Mouse (Mus musculus) frontal cortex, postnatal 10 days (tissue): ENCODE measurements around the gene Rps11.

Experiments
- DNase-seq, 2 experiments: peaks; one replicate each; pipeline ENCODE4 v3.0.0; 2022; ENCODE audit warnings: low spot score in 2 of 2, mixed read lengths in 1 of 2

Gene Rps11

DNA sequence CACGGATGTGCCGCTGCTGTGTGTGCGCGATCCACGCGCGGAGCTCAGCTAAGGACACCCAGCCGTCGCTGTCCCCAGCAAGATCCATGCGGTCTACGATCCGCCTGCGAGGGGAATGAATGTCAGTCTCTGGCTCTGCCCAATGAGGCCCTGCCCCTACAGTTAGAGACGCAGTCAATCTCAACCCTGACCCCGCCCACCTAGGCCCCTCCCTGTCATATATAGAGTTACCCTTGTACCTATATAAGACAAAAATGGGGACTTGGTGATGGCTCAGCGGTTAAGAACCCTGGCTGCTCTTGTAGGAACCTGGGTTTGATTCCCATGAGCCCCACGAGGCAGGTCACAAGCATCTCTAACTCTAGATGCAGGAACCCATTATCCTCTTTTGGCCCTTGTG is 35.6 kb downstream of the Rps11 start:
- no peak for DNase-seq

DNA sequence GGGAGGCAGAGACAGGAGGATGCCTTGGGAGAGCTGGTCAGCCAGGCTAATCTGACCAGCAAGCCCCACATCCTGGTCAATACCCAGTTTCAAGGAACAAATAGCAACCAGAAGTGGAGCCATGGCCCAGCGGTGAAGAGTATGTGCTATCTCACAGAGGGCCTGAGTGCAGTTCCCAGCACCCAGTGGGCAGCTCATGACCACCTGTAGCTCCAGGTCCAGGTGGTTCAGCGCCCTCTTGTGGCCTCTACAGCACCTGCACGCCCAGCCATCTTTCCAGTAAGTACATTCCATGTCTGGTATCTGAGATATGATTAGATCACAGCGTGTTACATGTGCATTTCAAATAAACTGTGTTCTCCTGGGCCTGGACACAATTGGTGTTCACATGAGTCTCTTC is 38.2 kb downstream of the Rps11 start:
- no peak for DNase-seq

DNA sequence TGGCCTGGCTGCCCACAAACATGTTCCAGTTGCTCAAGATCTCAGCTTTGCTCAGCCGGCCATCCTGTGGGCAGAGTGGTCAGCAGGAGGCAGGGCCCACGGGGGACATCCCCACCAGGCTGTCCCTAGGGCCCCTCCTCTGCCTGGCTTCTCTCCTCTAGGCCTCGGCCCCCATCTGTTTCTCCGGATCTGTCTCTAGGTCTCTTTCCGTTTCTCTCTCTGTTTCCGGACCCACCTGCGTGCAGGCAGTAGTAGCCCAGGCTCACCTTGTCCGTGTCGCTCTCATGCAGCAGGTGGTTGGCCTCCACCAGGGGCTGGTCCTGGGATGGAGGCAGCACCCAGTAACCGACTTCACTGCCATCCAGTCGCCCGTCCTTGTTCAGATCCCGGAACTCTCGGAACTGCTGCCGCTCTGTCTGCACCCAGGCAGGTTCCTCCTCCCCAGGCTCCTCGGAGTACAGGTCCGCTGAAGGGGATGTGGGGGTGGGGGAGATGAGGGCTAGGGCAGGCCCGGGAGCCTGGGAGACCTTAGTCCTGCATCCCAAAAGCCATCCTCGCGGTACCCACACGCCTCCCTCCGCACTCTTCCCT is 40.8 kb downstream of the Rps11 start:
- no peak for DNase-seq

DNA sequence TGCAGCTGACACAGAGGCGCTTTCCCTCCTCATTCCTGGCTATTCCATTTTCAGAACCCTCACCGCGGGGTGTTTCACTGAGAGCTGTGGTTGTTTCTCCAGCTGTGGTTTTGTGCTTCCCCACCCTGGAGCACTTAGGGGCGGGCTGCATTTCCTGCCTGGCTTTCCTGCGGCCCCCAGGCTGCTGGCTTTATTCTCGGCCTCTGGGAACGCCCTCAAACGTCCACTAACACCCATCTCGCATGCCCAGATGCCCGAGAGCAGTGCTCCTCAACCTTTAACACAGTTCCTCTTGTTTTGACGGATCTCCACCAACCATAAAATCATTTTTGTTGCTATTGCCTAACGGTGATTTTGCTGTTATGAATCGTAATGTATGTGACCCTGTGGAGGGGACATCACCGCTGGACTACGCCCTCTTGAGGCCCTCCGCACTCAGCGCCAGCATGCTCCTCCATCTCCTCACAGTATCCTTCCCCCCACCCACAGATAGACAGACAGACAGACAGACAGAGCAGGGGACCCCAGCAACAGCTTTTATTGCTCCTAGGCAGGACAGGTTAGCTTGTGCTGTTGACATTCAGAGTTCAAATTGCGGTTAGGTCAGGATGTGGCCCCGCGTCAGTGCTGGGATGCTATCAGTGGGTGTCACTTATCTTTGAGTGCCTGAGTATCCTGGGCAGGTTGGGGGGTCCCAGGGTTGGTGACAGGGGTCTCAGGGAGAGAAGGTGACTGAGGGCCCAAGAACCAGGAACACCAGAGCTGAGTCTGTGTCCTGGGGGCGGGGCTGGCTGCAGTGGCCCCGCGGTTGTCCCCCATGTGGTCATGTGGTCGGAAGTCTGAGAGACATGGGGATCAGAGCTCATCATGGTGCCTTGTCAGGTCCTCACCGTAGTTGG is 41.6 kb downstream of the Rps11 start:
- DNase-seq: no peak

DNA sequence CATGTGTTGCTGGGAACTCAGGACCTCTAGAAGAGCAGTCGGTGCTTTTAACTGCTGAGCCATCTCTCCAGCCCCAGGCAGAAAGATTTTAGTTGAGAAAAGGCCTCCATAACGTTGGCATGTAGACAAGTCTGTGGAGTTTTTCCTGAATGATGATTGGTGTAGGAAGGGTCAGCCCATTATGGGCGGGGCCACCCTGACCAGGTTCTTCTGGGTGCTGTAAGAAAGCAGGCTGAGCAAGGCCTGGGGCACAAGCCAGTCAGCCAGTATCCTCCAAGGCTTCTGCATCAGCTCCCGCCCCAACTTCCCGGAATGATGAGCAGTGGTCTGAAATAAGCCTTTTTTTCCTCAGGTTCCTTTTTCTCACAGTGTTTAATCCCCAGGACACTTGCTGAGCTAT is 43.2 kb downstream of the Rps11 start:
- no peak for DNase-seq

DNA sequence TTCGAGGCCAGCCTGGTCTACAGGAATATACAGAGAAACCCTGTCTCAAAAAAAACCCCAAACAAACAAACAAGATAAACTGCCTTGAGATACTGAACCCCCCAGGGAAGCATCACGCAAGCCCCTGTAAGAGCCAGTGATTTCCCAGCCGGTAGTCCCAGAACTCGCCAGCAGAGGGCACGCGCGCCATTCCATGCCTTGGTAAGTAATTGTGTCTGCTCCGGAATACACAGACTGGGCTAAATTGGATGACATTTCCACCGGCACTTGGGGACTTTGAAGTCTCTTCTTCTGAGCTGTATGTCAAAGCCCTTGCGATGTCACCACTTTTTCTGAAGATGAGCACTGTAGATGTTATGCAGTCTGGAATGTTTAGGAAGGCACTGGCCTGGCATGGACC is 44.4 kb downstream of the Rps11 start:
- peak; percentile 74 to 87 for DNase-seq

DNA sequence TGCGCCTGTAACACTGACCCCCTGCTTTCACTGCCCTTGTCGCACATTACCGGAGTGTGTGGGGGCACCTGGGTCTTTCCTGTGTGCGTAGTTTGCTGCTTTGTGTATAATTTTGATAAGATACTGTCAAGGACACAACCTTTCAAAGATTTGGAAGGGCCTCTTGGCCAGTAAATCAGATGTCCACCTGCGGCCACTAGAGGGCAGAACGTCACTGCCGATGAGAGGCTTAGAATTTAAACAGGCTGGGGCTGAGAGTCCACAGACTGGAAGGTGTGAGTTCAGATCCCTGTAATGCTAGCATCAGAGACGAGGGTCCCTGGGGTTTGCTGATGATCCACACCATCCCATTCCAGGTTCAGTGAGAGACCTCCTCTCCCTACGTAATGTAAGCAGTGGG is 45.7 kb downstream of the Rps11 start:
- DNase-seq: peak in 1 of 2 experiments; percentile 60

DNA sequence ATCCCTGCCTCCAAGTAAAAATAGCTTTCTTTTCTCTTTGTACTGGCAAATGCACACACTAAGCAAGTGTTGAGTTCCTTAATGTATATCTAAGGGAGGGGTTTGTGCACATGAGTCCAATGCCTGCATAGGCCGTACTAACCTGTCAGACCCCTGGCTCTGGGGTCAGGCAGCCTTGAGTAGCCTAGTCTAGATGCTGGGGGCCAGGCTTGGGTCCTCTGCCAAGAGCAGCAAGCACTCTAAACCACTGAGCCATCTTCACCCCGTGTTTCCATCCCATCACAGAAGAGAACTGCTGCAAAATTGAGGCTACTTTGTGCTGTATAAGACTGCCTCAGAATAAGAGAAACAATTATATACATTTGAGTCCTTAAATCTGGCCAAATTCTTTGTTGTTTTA is 46.4 kb downstream of the Rps11 start:
- DNase-seq: no peak

DNA sequence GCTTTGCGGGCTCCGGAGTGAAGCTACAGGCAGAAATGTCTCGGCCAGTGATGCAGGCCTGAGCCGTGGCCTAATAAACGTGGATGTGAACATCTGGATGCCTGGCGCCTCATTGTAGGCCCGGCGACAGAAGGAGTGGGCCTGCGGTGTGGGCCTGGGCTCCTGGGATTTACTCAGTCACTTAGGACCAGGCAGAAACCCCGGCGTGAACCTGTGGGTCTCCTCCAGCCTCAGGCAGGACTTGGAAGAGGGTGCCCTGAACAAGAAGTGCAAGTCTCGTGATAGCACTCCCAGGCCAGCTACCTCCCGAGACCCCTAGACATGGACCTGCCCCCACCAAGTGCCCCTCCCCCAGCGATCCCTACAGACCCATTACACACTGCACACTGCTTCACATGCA is 46.9 kb downstream of the Rps11 start:
- DNase-seq: no peak

DNA sequence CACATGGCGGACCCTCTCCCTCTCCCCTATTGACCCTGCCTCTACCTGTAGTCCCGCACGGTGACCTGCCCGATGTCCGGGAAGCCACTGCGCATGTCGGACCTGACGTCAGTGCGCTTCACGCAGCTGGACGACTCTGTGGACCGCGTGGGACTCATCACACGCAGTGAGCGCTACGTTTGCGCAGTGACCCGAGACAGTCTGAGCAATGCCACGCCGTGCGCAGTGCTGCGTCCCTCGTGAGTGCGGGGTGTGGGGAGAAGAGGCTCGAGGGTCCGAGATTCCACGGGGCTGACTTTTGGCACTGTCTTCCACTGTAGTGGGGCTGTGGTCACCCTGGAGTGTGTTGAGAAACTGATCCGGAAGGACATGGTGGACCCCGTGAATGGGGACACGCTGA is 47.7 kb downstream of the Rps11 start:
- DNase-seq: no peak

DNA sequence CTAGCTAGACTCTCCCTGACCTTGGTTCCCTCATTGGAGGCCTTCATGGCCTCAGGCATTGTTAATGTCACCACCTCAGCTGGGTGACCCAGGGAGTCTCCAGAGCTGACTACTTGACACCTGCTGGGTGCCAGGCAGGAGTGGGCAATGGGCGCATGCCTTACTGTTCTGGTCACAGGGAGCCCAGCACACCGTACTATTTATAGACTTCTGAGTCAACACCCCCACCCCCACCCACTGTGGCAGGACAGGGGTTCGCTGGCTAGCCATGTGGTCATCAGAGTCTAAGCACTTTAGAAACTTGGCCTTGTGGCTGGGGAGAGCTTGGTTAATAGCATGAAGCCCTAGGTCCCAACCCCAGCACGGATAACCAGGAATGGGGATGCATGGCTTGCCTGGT is 48.8 kb downstream of the Rps11 start:
- no peak for DNase-seq

DNA sequence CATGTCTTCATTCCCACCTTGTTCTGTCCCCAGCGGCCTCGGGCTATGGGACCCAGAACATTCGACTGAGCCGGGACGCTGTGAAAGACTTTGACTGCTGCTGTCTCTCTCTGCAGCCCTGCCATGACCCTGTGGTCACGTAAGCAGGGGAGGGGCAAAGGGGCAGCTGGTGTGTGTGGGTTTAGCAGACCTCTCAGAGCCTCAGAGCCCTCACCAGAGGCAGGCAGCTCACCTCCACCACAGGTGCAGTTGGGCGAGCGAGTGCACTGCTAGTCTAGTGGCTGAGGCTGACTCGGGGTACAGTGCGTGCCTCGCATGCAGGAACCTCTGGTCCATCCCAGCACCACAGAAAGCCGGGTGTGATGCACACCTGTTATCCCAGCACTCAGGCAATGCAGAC is 50.3 kb downstream of the Rps11 start:
- no peak for DNase-seq

DNA sequence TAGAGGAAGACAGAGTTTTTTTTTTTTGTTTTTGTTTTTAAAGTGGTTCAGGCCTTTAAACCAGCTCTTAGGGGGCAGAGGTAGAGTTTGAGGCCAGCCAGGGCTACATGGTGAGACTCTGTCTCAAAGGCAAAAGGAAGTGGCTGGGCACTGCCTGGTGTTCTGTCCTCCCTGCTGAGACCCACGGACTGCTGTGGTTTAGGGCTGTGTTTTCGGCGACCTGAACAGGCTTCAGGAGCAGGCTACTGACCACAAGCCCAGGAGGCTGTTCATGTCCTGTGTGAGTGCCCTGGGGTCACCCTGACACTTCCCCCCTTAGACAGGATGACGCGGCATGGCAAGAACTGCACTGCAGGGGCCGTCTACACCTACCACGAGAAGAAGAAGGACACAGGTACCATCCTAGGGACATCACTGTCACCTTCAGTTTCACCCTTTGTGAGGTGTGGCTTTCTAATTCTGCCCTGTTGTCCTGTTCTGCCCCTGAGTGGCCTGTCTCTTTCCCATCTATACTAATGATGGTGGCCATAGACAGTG is 51.0 kb downstream of the Rps11 start:
- DNase-seq: no peak
